Mouse (Mus musculus): ENCODE data around the gene Exoc3l2. TPM values are rescaled to one million over a fixed set of nuclear protein-coding genes. Genes with fewer than 3 reads are reported as not detected.

Exoc3l2 gene
- polyA plus RNA-seq, 1 experiment, result 41.6 TPM

- Histone ChIP-seq H3K4me1 (ENCODE audit: control insufficient read depth, insufficient read depth, low read length) (peaks cover 28% of the 10 kb centered on the region), H3K27me3 (replicated peaks; ENCODE audit: control insufficient read depth, insufficient read depth, low read length) (no peaks in the 10 kb centered on the region), H3K4me3 (ENCODE audit: insufficient read depth, low read depth, low read length) (no peak overlapping the region), H3K36me3 (ENCODE audit: control insufficient read depth, insufficient read depth, low read length) (no peaks in the 10 kb centered on the region), H3K27ac (ENCODE audit: insufficient read depth, low read depth, low read length) (no peak overlapping the region)
- TF ChIP-seq POLR2A (IDR thresholded peaks at IDR 0.05; ENCODE audit: low read depth, low read length) (no peak), CTCF (conservative IDR thresholded peaks at IDR 0.05; ENCODE audit: insufficient read depth, insufficient read length, low read depth, low read length) (no peak)
- 19% methylated on average over 3 of the region's 3 CpGs for WGBS
- DNase-seq, result no peak
Measured at GRCm38 (mm10) chr7:19546007-19546406, 82.9 kb downstream of the Exoc3l2 start.

Other genes with a start within 250 kb of the Exoc3l2 start
- 41.7 and 48.5 TPM in 2 replicates for gene Opa3, start 235.0 kb upstream of the Exoc3l2 start, polyA plus RNA-seq (2012; rRNA removed)
- gene Vasp, start 191.5 kb upstream of the Exoc3l2 start, polyA plus RNA-seq (2012; rRNA removed), result 69.5 and 71.5 TPM in 2 replicates
- not detected in 2 replicates for gene Ppm1n, start 183.3 kb upstream of the Exoc3l2 start, polyA plus RNA-seq (2012; rRNA removed)
- 7.6 and 19.1 TPM in 2 replicates for gene Rtn2, start 180.7 kb upstream of the Exoc3l2 start, polyA plus RNA-seq (2012; rRNA removed)
- gene Fosb, start 153.3 kb upstream of the Exoc3l2 start, polyA plus RNA-seq (2012; rRNA removed), result 0.17 and 0.19 TPM in 2 replicates
- 27.6 and 31.9 TPM in 2 replicates for gene Ercc1, start 118.6 kb upstream of the Exoc3l2 start, polyA plus RNA-seq (2012; rRNA removed)
- gene Cd3eap, start 103.8 kb upstream of the Exoc3l2 start, polyA plus RNA-seq (2012; rRNA removed), result 5.3 and 5.9 TPM in 2 replicates
- 5.9 and 6.8 TPM in 2 replicates for gene Ppp1r13l, start 103.6 kb upstream of the Exoc3l2 start, polyA plus RNA-seq (2012; rRNA removed)
- 32.4 and 39.9 TPM in 2 replicates for gene Ercc2, start 81.3 kb upstream of the Exoc3l2 start, polyA plus RNA-seq (2012; rRNA removed)
- gene Klc3, start 59.2 kb upstream of the Exoc3l2 start, polyA plus RNA-seq (2012; rRNA removed), result 3.7 and 5.0 TPM in 2 replicates
- 2.0 and 420 TPM in 2 replicates for gene Ckm, start 58.6 kb upstream of the Exoc3l2 start, polyA plus RNA-seq (2012; rRNA removed)
- 16.1 and 18.2 TPM in 2 replicates for gene Mark4, start 4.5 kb upstream of the Exoc3l2 start, polyA plus RNA-seq (2012; rRNA removed)
- 8.6 and 10.3 TPM in 2 replicates for gene Bloc1s3, start 45.0 kb downstream of the Exoc3l2 start, polyA plus RNA-seq (2012; rRNA removed)
- 62.3 and 74.6 TPM in 2 replicates for gene Trappc6a, start 45.1 kb downstream of the Exoc3l2 start, polyA plus RNA-seq (2012; rRNA removed)
- 0.11 and 0.16 TPM in 2 replicates for gene Nkpd1, start 54.5 kb downstream of the Exoc3l2 start, polyA plus RNA-seq (2012; rRNA removed)
- gene Ppp1r37, start 99.7 kb downstream of the Exoc3l2 start, polyA plus RNA-seq (2012; rRNA removed), result 87.0 and 92.0 TPM in 2 replicates
- 2.7 and 3.3 TPM in 2 replicates for gene Zfp296, start 114.0 kb downstream of the Exoc3l2 start, polyA plus RNA-seq (2012; rRNA removed)
- 143 and 149 TPM in 2 replicates for gene Gemin7, start 114.3 kb downstream of the Exoc3l2 start, polyA plus RNA-seq (2012; rRNA removed)
- gene Clasrp, start 141.2 kb downstream of the Exoc3l2 start, polyA plus RNA-seq (2012; rRNA removed), result 29.0 and 54.8 TPM in 2 replicates
- gene Relb, start 166.1 kb downstream of the Exoc3l2 start, polyA plus RNA-seq (2012; rRNA removed), result 10.4 and 13.3 TPM in 2 replicates
- 144 and 182 TPM in 2 replicates for gene Clptm1, start 201.7 kb downstream of the Exoc3l2 start, polyA plus RNA-seq (2012; rRNA removed)
- gene Apoc2, start 214.6 kb downstream of the Exoc3l2 start, polyA plus RNA-seq (2012; rRNA removed), result 0.42 and 0.57 TPM in 2 replicates
- not detected in 2 replicates for gene Gm44805, start 218.1 kb downstream of the Exoc3l2 start, polyA plus RNA-seq (2012; rRNA removed)
- 0.29 TPM in 1 of 2 replicates, not detected in the other for gene Apoc4, start 218.1 kb downstream of the Exoc3l2 start, polyA plus RNA-seq (2012; rRNA removed)
- 12.2 and 16.5 TPM in 2 replicates for gene Apoc1, start 229.3 kb downstream of the Exoc3l2 start, polyA plus RNA-seq (2012; rRNA removed)
- 922 and 939 TPM in 2 replicates for gene Apoe, start 235.9 kb downstream of the Exoc3l2 start, polyA plus RNA-seq (2012; rRNA removed)

Data from kidney, adult 2 months (tissue).